Mouse (Mus musculus): ENCODE measurements around the gene Itgav. TPM values are rescaled to one million over a fixed set of nuclear protein-coding genes. Genes with fewer than 3 reads are reported as not detected.

Gene Itgav
- polyA plus RNA-seq, 1 experiment: 17.6 TPM

- TF ChIP-seq CTCF (IDR thresholded peaks at IDR 0.05; ENCODE audit: borderline replicate concordance, extremely low read depth, insufficient read depth, insufficient read length): no peak
- TF ChIP-seq POLR2A (IDR thresholded peaks at IDR 0.05; ENCODE audit: borderline replicate concordance, extremely low read depth, insufficient read depth, insufficient read length, poor library complexity, severe bottlenecking): no peak
- DNase-seq (ENCODE audit: low read depth): peak; percentile 73
Measured at GRCm38 (mm10) chr2:83714783-83715182, 9.4 kb upstream of the Itgav start.

GRCm38 (mm10) chr2:83718341-83718740 lies 5.9 kb upstream of the Itgav start:
- DNase-seq (ENCODE audit: low read depth): no peak

GRCm38 (mm10) chr2:83721635-83722034 lies 2.6 kb upstream of the Itgav start:
- no peak for TF ChIP-seq POLR2A (IDR thresholded peaks at IDR 0.05; ENCODE audit: borderline replicate concordance, extremely low read depth, insufficient read depth, insufficient read length, poor library complexity, severe bottlenecking)
- no peak for TF ChIP-seq CTCF (IDR thresholded peaks at IDR 0.05; ENCODE audit: borderline replicate concordance, extremely low read depth, insufficient read depth, insufficient read length)
- DNase-seq (ENCODE audit: low read depth): no peak

More at GRCm38 (mm10) chr2:83718341-83718740, 5.9 kb upstream of the Itgav start:
- TF ChIP-seq POLR2A (IDR thresholded peaks at IDR 0.05; ENCODE audit: borderline replicate concordance, extremely low read depth, insufficient read depth, insufficient read length, poor library complexity, severe bottlenecking) (no peak), CTCF (IDR thresholded peaks at IDR 0.05; ENCODE audit: borderline replicate concordance, extremely low read depth, insufficient read depth, insufficient read length) (no peak)

- TF ChIP-seq POLR2A (IDR thresholded peaks at IDR 0.05; ENCODE audit: borderline replicate concordance, extremely low read depth, insufficient read depth, insufficient read length, poor library complexity, severe bottlenecking) (no peak), CTCF (IDR thresholded peaks at IDR 0.05; ENCODE audit: borderline replicate concordance, extremely low read depth, insufficient read depth, insufficient read length) (no peak)
- DNase-seq (ENCODE audit: low read depth): no peak
Measured at GRCm38 (mm10) chr2:83722936-83723335, 1.3 kb upstream of the Itgav start.

- no peak for DNase-seq (ENCODE audit: low read depth)
- no peak for TF ChIP-seq POLR2A (IDR thresholded peaks at IDR 0.05; ENCODE audit: borderline replicate concordance, extremely low read depth, insufficient read depth, insufficient read length, poor library complexity, severe bottlenecking)
- TF ChIP-seq CTCF (IDR thresholded peaks at IDR 0.05; ENCODE audit: borderline replicate concordance, extremely low read depth, insufficient read depth, insufficient read length): no peak
Measured at GRCm38 (mm10) chr2:83723346-83723745, 851 bp upstream of the Itgav start.

- TF ChIP-seq POLR2A (IDR thresholded peaks at IDR 0.05; ENCODE audit: borderline replicate concordance, extremely low read depth, insufficient read depth, insufficient read length, poor library complexity, severe bottlenecking) (no peak), CTCF (IDR thresholded peaks at IDR 0.05; ENCODE audit: borderline replicate concordance, extremely low read depth, insufficient read depth, insufficient read length) (no peak)
- peak; percentile 66 for DNase-seq (ENCODE audit: low read depth)
Measured at GRCm38 (mm10) chr2:83724827-83725730, 882 bp downstream of the Itgav start.

- no peak for DNase-seq (ENCODE audit: low read depth)
- TF ChIP-seq CTCF (IDR thresholded peaks at IDR 0.05; ENCODE audit: borderline replicate concordance, extremely low read depth, insufficient read depth, insufficient read length) (no peak), POLR2A (IDR thresholded peaks at IDR 0.05; ENCODE audit: borderline replicate concordance, extremely low read depth, insufficient read depth, insufficient read length, poor library complexity, severe bottlenecking) (no peak)
Measured at GRCm38 (mm10) chr2:83725796-83726195, 1.6 kb downstream of the Itgav start.

GRCm38 (mm10) chr2:83728238-83728682 lies 4.1 kb downstream of the Itgav start:
- DNase-seq (ENCODE audit: low read depth): no peak
- TF ChIP-seq CTCF (IDR thresholded peaks at IDR 0.05; ENCODE audit: borderline replicate concordance, extremely low read depth, insufficient read depth, insufficient read length): no peak
- no peak for TF ChIP-seq POLR2A (IDR thresholded peaks at IDR 0.05; ENCODE audit: borderline replicate concordance, extremely low read depth, insufficient read depth, insufficient read length, poor library complexity, severe bottlenecking)

GRCm38 (mm10) chr2:83729339-83729738 lies 5.1 kb downstream of the Itgav start:
- DNase-seq (ENCODE audit: low read depth): peak; percentile 73
- TF ChIP-seq CTCF (IDR thresholded peaks at IDR 0.05; ENCODE audit: borderline replicate concordance, extremely low read depth, insufficient read depth, insufficient read length) (no peak), POLR2A (IDR thresholded peaks at IDR 0.05; ENCODE audit: borderline replicate concordance, extremely low read depth, insufficient read depth, insufficient read length, poor library complexity, severe bottlenecking) (no peak)

- no peak for TF ChIP-seq POLR2A (IDR thresholded peaks at IDR 0.05; ENCODE audit: borderline replicate concordance, extremely low read depth, insufficient read depth, insufficient read length, poor library complexity, severe bottlenecking)
- no peak for TF ChIP-seq CTCF (IDR thresholded peaks at IDR 0.05; ENCODE audit: borderline replicate concordance, extremely low read depth, insufficient read depth, insufficient read length)
- DNase-seq (ENCODE audit: low read depth): no peak
Measured at GRCm38 (mm10) chr2:83732896-83733295, 8.7 kb downstream of the Itgav start.

- TF ChIP-seq POLR2A (IDR thresholded peaks at IDR 0.05; ENCODE audit: borderline replicate concordance, extremely low read depth, insufficient read depth, insufficient read length, poor library complexity, severe bottlenecking) (no peak), CTCF (IDR thresholded peaks at IDR 0.05; ENCODE audit: borderline replicate concordance, extremely low read depth, insufficient read depth, insufficient read length) (no peak)
- no peak for DNase-seq (ENCODE audit: low read depth)
Measured at GRCm38 (mm10) chr2:83733981-83734393, 9.8 kb downstream of the Itgav start.

GRCm38 (mm10) chr2:83735276-83735675 lies 11.1 kb downstream of the Itgav start:
- no peak for DNase-seq (ENCODE audit: low read depth)
- no peak for TF ChIP-seq POLR2A (IDR thresholded peaks at IDR 0.05; ENCODE audit: borderline replicate concordance, extremely low read depth, insufficient read depth, insufficient read length, poor library complexity, severe bottlenecking)
- no peak for TF ChIP-seq CTCF (IDR thresholded peaks at IDR 0.05; ENCODE audit: borderline replicate concordance, extremely low read depth, insufficient read depth, insufficient read length)

Data from brain, embryonic 14.5 days (tissue).